Mouse (Mus musculus) c-Kit-positive CD71-positive TER-119-positive erythroid progenitor cells, embryonic 14.5 days (primary cell): ENCODE results near the gene Fam131a.

ENCODE experiments used
- DNase-seq: peaks from one replicate; pipeline ENCODE4 v3.0.0-alpha.2; 2013; ENCODE audit warnings: low spot score

The Fam131a gene

GRCm38 (mm10) chr16:20699266-20699665 lies 6.2 kb downstream of the Fam131a start:
- no peak for DNase-seq

GRCm38 (mm10) chr16:20700036-20700435 lies 7.0 kb downstream of the Fam131a start:
- no peak for DNase-seq

DNA sequence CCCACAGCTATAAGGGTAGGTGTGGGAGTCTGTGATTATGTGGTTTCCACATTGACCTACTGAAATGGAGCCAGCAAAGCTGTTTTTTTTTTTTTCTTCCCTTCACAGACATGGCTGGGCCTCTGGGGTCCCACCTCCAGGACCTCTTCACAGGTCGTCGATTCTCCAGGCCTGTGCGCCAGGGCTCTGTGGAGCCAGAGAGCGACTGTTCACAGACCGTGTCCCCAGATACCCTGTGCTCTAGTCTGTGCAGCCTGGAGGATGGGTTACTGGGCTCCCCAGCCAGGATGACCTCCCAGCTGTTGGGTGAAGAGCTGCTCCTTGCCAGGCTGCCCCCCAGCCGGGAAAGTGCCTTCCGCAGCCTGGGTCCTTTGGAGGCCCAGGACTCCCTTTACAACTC lies 8.3 kb downstream of the Fam131a start:
- no peak for DNase-seq

GRCm38 (mm10) chr16:20701729-20702521 lies 8.9 kb downstream of the Fam131a start:
- no peak for DNase-seq

GRCm38 (mm10) chr16:20702522-20702893 lies 9.5 kb downstream of the Fam131a start:
- DNase-seq = peak; percentile 81

- DNase-seq = no peak
These were observed 10.0 kb downstream of the Fam131a start for GRCm38 (mm10) chr16:20703071-20703470.

GRCm38 (mm10) chr16:20703699-20704400 lies 10.8 kb downstream of the Fam131a start:
- peak; percentile 83 for DNase-seq

DNA sequence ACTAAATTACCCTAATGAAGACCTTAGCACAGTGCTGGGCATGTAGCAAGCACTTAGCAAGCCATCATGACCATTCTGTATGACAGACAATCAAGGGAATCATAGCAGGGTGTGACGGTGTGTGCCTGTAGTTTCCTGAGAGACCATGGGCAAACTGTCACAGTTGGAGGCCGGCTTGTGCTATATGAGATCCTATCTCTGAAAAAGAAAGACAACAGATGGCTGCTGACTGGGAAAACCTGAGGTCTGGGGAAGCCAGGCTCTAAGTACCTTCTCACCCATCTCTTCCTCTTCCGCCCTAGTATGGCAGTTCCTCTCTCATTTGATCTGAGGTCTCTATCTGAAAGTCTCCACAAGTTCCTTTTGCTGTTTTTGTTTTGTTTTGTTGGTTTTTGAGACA lies 12.7 kb downstream of the Fam131a start:
- no peak for DNase-seq

GRCm38 (mm10) chr16:20706407-20707055 lies 13.5 kb downstream of the Fam131a start:
- DNase-seq = no peak

DNA sequence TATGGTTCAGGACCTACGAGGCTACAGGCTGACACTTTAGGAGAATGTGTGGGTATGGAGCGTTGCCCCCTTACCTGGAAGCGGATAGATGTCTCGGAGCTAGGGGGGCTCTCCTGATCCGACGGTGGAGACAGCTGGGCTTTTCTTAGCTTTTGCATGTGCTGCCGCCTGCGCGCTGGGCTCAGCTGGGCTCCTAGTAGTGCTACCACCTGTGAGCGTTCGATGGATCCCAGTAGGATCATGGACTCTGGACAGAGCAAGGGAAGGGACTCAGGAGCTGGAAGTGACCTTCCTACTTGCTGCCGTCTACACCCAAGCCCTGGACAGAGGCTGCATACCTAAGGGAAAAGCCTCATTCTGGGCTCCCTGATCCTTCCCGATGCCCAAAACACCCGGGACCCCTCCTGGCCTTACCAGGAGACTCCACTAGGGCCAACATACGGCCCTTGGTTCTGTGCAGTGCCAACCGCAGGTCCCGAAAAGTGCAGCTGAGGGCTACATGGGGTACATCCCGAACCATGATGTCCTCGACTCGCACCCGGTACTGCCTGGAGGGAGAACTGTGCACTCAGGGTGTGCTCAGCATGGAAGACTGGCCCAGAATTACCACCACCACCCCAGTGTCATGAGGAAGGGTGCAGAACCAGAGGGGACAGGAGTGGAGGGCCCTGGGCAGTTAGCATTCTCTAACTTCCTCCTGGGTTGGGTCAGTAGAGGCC lies 15.3 kb downstream of the Fam131a start:
- no peak for DNase-seq

- no peak for DNase-seq
These were observed 16.1 kb downstream of the Fam131a start for GRCm38 (mm10) chr16:20708939-20709734.

- no peak for DNase-seq
These were observed 17.3 kb downstream of the Fam131a start for GRCm38 (mm10) chr16:20710370-20710769.

DNA sequence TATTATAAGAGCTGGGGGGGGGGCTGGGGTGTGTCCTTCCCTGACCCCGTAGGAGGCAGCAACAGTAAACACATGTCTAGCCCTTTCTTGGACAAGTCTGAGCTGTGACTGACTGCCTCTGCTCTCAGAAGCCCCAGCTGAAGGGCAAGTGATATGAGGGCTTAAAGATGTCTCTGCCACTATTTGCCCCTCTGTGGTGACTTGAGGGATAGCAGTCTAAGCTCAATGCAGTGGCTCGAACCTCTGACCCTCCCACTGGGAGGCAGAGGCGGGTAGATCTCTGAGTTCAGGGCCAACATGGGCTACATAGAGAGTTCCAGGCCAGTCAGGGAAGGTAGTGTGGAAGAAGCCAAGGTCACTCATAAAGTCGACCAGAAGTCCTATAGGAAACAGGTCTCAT lies 17.8 kb downstream of the Fam131a start:
- no peak for DNase-seq

GRCm38 (mm10) chr16:20712190-20712589 lies 19.1 kb downstream of the Fam131a start:
- DNase-seq = no peak

- peak; percentile 68 for DNase-seq
These were observed 19.8 kb downstream of the Fam131a start for GRCm38 (mm10) chr16:20712889-20713288.

GRCm38 (mm10) chr16:20714307-20715080 lies 21.5 kb downstream of the Fam131a start:
- DNase-seq = no peak

DNA sequence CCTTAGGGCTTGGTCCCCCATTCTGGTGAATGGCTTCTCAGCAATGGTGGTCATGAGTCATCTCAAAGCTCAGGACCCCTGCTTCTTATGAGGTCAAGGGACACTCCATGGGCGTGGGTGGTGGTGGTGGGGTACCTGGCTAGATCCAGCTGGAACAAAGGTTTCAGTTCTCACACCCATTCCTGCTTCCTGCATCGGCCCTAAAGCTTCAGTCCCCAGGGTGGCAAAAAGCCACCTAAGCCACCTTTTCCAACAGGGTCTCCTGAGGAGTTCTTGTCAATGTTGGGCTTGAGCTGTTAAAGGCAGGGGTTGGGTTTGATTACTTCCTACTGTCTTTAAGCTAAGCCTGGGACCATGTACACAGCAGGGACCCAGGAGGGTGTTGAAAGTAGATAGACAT lies 22.1 kb downstream of the Fam131a start:
- no peak for DNase-seq

DNA sequence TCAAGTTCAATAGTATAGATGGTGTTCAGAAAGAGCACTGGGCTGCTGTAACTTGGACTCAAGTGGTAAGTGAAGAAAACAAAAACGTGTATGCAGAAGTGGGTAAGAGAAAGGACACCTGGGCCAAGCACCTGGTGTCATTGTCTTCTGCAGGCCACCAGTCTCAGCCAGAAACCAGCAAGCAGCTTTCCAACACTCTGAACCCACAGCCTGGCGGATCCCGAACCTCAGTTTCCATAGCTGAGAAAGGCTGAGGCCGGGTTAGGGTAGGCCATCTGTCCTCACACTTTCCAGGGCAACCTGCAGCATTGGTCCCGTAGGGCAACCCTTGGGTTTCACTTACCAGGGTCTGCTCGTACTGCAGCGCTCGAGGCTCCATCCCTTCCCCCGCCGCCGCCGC lies 22.5 kb downstream of the Fam131a start:
- no peak for DNase-seq

DNA sequence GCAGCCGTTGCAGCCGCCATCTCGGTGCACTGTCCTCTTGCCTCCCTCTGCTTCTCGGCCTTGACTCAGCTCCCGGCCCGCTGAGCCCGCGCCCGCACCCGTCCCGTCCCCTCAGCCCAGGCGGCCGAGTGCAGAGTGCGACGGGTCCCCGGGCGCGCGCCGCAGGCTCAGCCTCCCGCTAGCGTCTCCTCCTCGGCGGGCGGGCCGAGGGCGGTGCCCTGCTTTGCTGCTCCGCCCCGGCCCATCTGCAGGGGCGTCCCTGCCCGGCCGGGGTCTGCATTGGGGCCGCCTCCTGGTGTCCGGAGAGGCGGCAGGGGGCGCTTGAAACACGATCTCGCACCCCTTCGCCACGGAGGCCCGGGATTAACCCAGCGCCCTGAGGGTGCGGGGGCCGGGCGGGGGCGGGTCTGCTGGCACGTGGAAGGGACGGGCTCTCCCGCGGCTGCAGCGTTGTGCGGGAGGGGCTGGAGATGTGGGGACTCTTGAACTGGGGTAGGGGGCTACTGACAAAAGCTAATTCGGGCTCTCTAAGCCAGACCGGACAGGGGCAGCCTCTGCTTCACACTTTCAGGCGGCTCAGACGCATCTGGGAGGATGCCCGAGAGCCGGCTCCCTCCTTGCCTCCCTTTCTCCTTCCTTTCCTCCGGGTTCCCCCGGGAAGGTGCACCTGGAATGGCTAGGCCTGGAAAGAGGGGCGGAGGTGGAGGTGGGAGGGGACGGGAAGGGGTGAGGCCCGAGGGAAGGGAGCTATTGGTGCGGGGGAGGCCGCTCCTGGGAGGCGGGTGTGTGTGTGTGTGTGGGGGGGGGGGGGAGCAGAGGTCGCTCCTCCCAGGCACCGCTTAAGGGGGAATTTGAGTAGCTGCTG lies 23.2 kb downstream of the Fam131a start:
- peak; percentile 64 for DNase-seq

DNA sequence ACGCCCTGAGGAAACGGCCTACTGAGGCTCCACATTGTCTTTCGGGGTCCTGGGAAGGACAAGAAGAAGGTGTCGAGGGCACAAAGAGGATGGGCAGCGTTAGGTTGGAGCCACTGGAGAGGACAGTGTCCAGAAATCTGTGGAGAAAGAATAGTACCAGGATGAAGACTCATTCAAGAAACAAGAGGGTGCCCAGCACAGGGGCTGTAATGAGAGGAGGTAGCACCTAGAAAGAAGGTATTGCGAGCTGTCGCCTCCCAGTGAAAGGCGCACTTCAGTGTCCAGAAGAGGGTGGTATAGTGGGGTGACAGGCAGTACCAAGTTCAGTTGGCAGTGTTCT lies 23.8 kb downstream of the Fam131a start:
- DNase-seq = no peak
